Mouse (Mus musculus) embryonic fibroblast, embryonic 13.5 days (primary cell): ENCODE data around the gene Etl4. TPM values are rescaled to one million over a fixed set of nuclear protein-coding genes. Genes with fewer than 3 reads are reported as not detected.

ENCODE experiments used
- H3K27ac ChIP-seq: 2 replicates; pipeline ENCODE4 v1.5.1; 2012; ENCODE audit warnings: low read length, control low read depth, inconsistent platforms; ENCODE audit not compliant: insufficient read depth
- H3K4me1 ChIP-seq: 2 replicates; pipeline ENCODE4 v1.6.1; 2011; ENCODE audit warnings: low read length; ENCODE audit not compliant: control insufficient read depth, insufficient read depth
- H3K4me3 ChIP-seq: 2 replicates; pipeline ENCODE4 v1.5.1; 2011; ENCODE audit warnings: mild to moderate bottlenecking, control low read depth, low read length; ENCODE audit not compliant: insufficient read depth
- CTCF ChIP-seq: IDR thresholded peaks from 2 replicates; pipeline ENCODE4 v1.5.1; 2011; ENCODE audit warnings: mild to moderate bottlenecking, control low read depth, low read length, moderate library complexity, borderline replicate concordance; ENCODE audit not compliant: insufficient read depth
- POLR2A ChIP-seq: IDR thresholded peaks from 2 replicates; pipeline ENCODE4 v1.6.1; 2011; ENCODE audit warnings: low read depth, mild to moderate bottlenecking, control low read depth, low read length, moderate library complexity
- polyA plus RNA-seq: library from polyadenylated mRNA; stranded (reverse); fragments of >200 nt; gene quantifications from 2 replicates; pipeline ENCODE4 v1.2.4, GENCODE M21; 2011; ENCODE audit warnings: low read depth; ENCODE audit not compliant: missing spikeins, insufficient read length

The Etl4 gene
- polyA plus RNA-seq, 1 experiment = 44.0 TPM

DNA sequence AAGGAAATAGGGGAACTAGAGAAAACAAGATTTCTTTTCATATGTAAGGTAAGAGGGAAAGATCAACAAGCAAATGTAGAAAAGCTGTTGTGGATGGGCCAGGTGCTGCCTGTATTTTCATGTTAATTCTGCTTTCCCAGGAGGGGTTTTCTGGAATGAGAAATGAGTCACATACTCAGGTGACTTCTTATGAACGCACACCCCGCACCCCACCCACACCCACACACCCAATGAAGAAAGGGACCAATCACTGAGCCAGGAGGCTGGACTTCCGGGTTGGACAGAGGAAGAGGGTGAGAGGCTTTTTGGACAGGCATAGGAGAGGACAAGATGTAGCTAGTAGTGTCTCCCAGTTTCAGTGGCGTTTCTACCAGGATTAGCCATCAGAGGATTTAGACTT is 299.8 kb downstream of the Etl4 start:
- H3K4me1 ChIP-seq = no peaks in the 10 kb centered on the region
- no peak overlapping the region for H3K4me3 ChIP-seq
- TF ChIP-seq POLR2A = no peak
- TF ChIP-seq CTCF = no peak
- no peak overlapping the region for H3K27ac ChIP-seq

GRCm38 (mm10) chr2:20216275-20216674 is 306.7 kb downstream of the Etl4 start:
- Histone ChIP-seq H3K4me1 (no peaks in the 10 kb centered on the region), H3K4me3 (no peak overlapping the region), H3K27ac (no peak overlapping the region)
- TF ChIP-seq CTCF = no peak
- no peak for TF ChIP-seq POLR2A

- no peak overlapping the region for H3K27ac ChIP-seq
- no peak overlapping the region for H3K4me3 ChIP-seq
- TF ChIP-seq POLR2A (no peak), CTCF (no peak)
- H3K4me1 ChIP-seq = no peaks in the 10 kb centered on the region
Measured at GRCm38 (mm10) chr2:20216686-20217437, 307.3 kb downstream of the Etl4 start.

GRCm38 (mm10) chr2:20231371-20231770 is 321.8 kb downstream of the Etl4 start:
- Histone ChIP-seq H3K4me1 (no peaks in the 10 kb centered on the region), H3K4me3 (no peak overlapping the region), H3K27ac (no peak overlapping the region)
- no peak for TF ChIP-seq POLR2A
- TF ChIP-seq CTCF = no peak

DNA sequence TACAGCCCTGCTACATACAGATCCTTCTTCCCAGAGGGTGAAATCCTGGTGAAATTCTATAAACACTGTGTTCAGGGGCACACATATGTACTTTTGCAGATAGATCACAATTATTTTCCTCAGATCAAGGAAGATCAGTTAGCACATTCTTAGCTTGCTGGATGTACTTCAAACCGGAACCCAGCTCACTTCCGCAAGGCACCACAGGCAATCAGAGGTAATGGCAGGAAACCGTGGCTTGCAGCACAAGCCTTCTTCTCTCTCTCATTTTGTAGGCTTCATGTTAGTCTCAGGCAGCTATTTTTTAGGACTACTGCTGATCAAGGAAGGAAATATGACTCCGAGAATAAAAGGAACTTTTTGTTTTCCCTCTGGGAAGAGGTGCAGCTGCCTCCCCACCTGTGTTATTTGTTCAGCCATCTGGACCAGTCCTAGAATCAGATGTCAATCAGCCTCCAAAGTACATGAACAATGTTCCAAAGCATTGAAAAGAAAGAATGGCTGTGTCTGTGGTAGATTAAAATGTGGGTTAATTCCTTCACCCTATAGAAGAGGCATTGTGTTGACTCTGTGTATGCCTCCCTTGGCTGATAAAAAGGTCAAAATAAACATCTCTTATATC is 338.6 kb downstream of the Etl4 start:
- no peak for TF ChIP-seq POLR2A
- TF ChIP-seq CTCF = no peak
- H3K27ac ChIP-seq = no peak overlapping the region
- no peaks in the 10 kb centered on the region for H3K4me1 ChIP-seq
- no peak overlapping the region for H3K4me3 ChIP-seq

DNA sequence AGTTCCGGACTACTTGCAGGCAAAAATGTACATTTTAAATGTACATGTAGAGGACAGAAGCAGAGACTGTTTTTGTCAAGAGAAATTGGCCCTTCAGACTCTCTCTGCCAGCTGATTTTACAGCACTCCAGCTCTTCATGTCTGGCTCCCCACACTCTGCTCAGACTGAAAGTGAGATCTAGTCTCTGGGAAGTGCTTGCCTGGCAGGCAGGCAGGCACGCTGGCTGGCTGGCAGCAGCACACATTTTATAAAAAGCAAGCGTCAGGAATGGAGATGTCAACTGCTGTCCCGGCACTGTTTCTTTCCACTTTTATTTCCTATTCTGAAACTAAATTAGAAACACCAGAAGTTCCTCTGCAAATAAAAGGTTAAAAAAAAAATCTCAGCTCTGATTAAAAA is 339.8 kb downstream of the Etl4 start:
- no peak overlapping the region for H3K27ac ChIP-seq
- TF ChIP-seq POLR2A (no peak), CTCF (no peak)
- no peaks in the 10 kb centered on the region for H3K4me1 ChIP-seq
- H3K4me3 ChIP-seq = no peak overlapping the region

GRCm38 (mm10) chr2:20276124-20276523 is 366.5 kb downstream of the Etl4 start:
- Histone ChIP-seq H3K4me3 (no peak overlapping the region), H3K4me1 (no peaks in the 10 kb centered on the region), H3K27ac (no peak overlapping the region)
- TF ChIP-seq POLR2A (no peak), CTCF (no peak)

GRCm38 (mm10) chr2:20281903-20282302 is 372.3 kb downstream of the Etl4 start:
- Histone ChIP-seq H3K4me3 (no peak overlapping the region), H3K27ac (no peak overlapping the region), H3K4me1 (no peaks in the 10 kb centered on the region)
- TF ChIP-seq POLR2A (no peak), CTCF (no peak)

- Histone ChIP-seq H3K4me3 (no peak overlapping the region), H3K4me1 (no peaks in the 10 kb centered on the region), H3K27ac (peak overlapping the region; percentile 56)
- no peak for TF ChIP-seq CTCF
- no peak for TF ChIP-seq POLR2A
Measured at GRCm38 (mm10) chr2:20284425-20284824, 374.8 kb downstream of the Etl4 start.
